Mouse (Mus musculus) liver, postnatal 0 days (tissue): ENCODE measurements around the gene Chka. TPM values are rescaled to one million over a fixed set of nuclear protein-coding genes. Genes with fewer than 3 reads are reported as not detected.

Experiments used
- ATAC-seq: fragments of 200-750 bp; cut with Nextera tagmentation; 2 replicates; pipeline ENCODE4 v1.8.0; 2017; ENCODE audit warnings: mild to moderate bottlenecking, moderate library complexity
- DNase-seq: peaks from one replicate; pipeline ENCODE4 v3.0.0-alpha.2; 2016
- H3K27ac ChIP-seq: fragments of 300-500 bp; sonication (generic); 2 replicates; pipeline ENCODE4 v1.5.1; 2014; ENCODE audit warnings: antibody characterized with exemption, moderate library complexity, mild to moderate bottlenecking, low read depth
- H3K27me3 ChIP-seq: fragments of 300-500 bp; sonication (generic); 2 replicates; pipeline ENCODE4 v1.6.1; 2014; ENCODE audit warnings: low read length, control low read depth, mixed read lengths; ENCODE audit not compliant: insufficient read depth
- H3K36me3 ChIP-seq: fragments of 300-500 bp; sonication (generic); replicated peaks from 2 replicates; pipeline ENCODE4 v1.6.1; 2014; ENCODE audit warnings: mild to moderate bottlenecking, control low read depth, low read length, moderate library complexity, mixed read lengths; ENCODE audit not compliant: insufficient read depth
- H3K4me1 ChIP-seq: fragments of 300-500 bp; sonication (generic); 2 replicates; pipeline ENCODE4 v1.6.1; 2014; ENCODE audit warnings: antibody characterized with exemption, mild to moderate bottlenecking, control low read depth; ENCODE audit not compliant: insufficient read depth
- H3K4me2 ChIP-seq: fragments of 300-500 bp; sonication (generic); 2 replicates; pipeline ENCODE4 v1.6.1; 2014; ENCODE audit warnings: low read depth, mild to moderate bottlenecking, low read length, moderate library complexity, mixed read lengths
- H3K4me3 ChIP-seq: fragments of 300-500 bp; sonication (generic); 2 replicates; pipeline ENCODE4 v1.5.1; 2014; ENCODE audit warnings: low read depth, low read length
- H3K9ac ChIP-seq: fragments of 300-500 bp; sonication (generic); replicated peaks from 2 replicates; pipeline ENCODE4 v1.6.1; 2014; ENCODE audit warnings: mild to moderate bottlenecking, moderate library complexity
- H3K9me3 ChIP-seq: fragments of 300-500 bp; sonication (generic); 2 replicates; pipeline ENCODE4 v1.6.1; 2016; ENCODE audit warnings: mild to moderate bottlenecking, control low read depth, low read length, mixed read lengths
- CTCF ChIP-seq: sonication (generic); IDR thresholded peaks from 2 replicates; pipeline ENCODE4 v1.5.1; 2016; ENCODE audit warnings: antibody characterized with exemption, low read depth
- EP300 ChIP-seq: IDR thresholded peaks from 2 replicates; pipeline ENCODE4 v1.6.1; 2016; ENCODE audit warnings: antibody characterized with exemption, low read depth, mild to moderate bottlenecking
- WGBS: fragments of 180-500 bp; shearing (Covaris S2); extraction: QIAGEN DNeasy Blood & Tissue Kit; methylation state at CpG from one replicate; pipeline ENCODE4 v1.1.7; 2014; ENCODE audit not compliant: insufficient replicate concordance; 5-methylcytosine and 5-hydroxymethylcytosine counted together
- polyA plus RNA-seq: library from polyadenylated mRNA; unstranded; fragments of >200 nt; fragmentation: Nextera tagmentation; extraction: Ambion mirVana; gene quantifications from 2 replicates; pipeline ENCODE4 v1.2.1, GENCODE M21; 2015

Chka gene
- 24.8 and 48.6 TPM in 2 replicates for polyA plus RNA-seq

DNA sequence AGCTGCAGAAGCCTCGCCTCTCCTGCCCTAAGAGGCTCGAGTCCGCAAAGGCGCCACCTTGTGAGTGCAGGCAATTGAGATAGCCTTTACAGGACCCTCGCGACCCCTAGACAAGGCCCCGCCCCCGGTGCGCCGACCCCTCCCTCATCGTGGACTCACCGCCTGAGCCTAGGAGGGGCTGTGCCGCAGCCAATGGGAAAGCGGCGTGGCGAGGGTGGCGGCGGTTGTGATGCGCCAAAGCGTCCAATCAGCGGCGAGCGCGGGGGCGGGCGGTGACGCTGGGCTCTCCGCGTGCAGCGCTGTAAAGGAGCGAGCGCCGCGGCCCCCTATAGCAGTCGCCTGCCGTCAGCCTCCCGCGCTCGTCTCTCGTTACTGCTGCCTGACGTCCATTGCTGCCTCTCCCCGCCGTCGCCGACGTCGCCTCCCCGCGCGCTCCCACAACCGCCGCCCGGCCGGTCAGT lies at the start of gene Chka:
Gene Chka, plus strand, starts transcription at position 272 of the 461 bp plus-strand sequence.
- ATAC-seq (peak; percentile 88), DNase-seq (peak; percentile 96)
- peaks cover 2% of the 10 kb centered on the region; the same call in 1 of the 2 replicates for H3K36me3 ChIP-seq
- no peaks in the 10 kb centered on the region for H3K9me3 ChIP-seq
- H3K9ac ChIP-seq = peak within 1 kb of the TSS; percentile 95
- peak within 1 kb of the TSS; percentile 99 for H3K4me2 ChIP-seq
- H3K27ac ChIP-seq = peak within 1 kb of the TSS; percentile 99
- TF ChIP-seq EP300 = peak; percentile 35; the same call in 1 of the 2 replicates
- peak; percentile 39 for TF ChIP-seq CTCF
- H3K4me1 ChIP-seq = peaks cover 46% of the 10 kb centered on the region
- under 1% methylated on average over 45 of the region's 54 CpGs for WGBS
- peak within 1 kb of the TSS; percentile 82 for H3K4me3 ChIP-seq
- H3K27me3 ChIP-seq = no peaks in the 10 kb centered on the region

GRCm38 (mm10) chr19:3805526-3805925 lies 46.0 kb upstream of the Chka start:
- no peak overlapping the region for H3K4me3 ChIP-seq
- WGBS = 84% methylated on average over 7 of the region's 7 CpGs

GRCm38 (mm10) chr19:3810536-3811233 lies 40.9 kb upstream of the Chka start:
- peaks cover 42% of the 10 kb centered on the region for H3K36me3 ChIP-seq
- WGBS = 83% methylated on average over 10 of the region's 10 CpGs

More at GRCm38 (mm10) chr19:3805526-3805925, 46.0 kb upstream of the Chka start:
- Histone ChIP-seq H3K27ac (no peak overlapping the region), H3K27me3 (no peaks in the 10 kb centered on the region), H3K36me3 (peaks cover 64% of the 10 kb centered on the region), H3K9me3 (no peaks in the 10 kb centered on the region), H3K4me2 (no peak overlapping the region), H3K4me1 (no peaks in the 10 kb centered on the region), H3K9ac (no peak overlapping the region)
- DNase-seq (no peak), ATAC-seq (no peak)
- no peak for TF ChIP-seq EP300
- no peak for TF ChIP-seq CTCF

GRCm38 (mm10) chr19:3814461-3814860 lies 37.1 kb upstream of the Chka start:
- ATAC-seq (no peak), DNase-seq (no peak)
- H3K4me3 ChIP-seq = no peak overlapping the region
- H3K4me2 ChIP-seq = no peak overlapping the region
- H3K36me3 ChIP-seq = peaks cover 30% of the 10 kb centered on the region
- no peak overlapping the region for H3K27ac ChIP-seq
- TF ChIP-seq EP300 = no peak
- H3K9ac ChIP-seq = no peak overlapping the region
- H3K9me3 ChIP-seq = no peaks in the 10 kb centered on the region
- no peaks in the 10 kb centered on the region for H3K27me3 ChIP-seq
- WGBS = 84% methylated on average over 10 of the region's 10 CpGs
- H3K4me1 ChIP-seq = peaks cover 5% of the 10 kb centered on the region

More at GRCm38 (mm10) chr19:3810536-3811233, 40.9 kb upstream of the Chka start:
- H3K9ac ChIP-seq = no peak overlapping the region
- no peak for DNase-seq
- TF ChIP-seq EP300 (no peak), CTCF (no peak)
- no peak overlapping the region for H3K27ac ChIP-seq
- H3K4me3 ChIP-seq = no peak overlapping the region
- H3K27me3 ChIP-seq = no peaks in the 10 kb centered on the region
- H3K4me2 ChIP-seq = no peak overlapping the region
- no peak for ATAC-seq
- no peaks in the 10 kb centered on the region for H3K9me3 ChIP-seq
- H3K4me1 ChIP-seq = peaks cover 5% of the 10 kb centered on the region

- Histone ChIP-seq H3K36me3 (peaks cover 17% of the 10 kb centered on the region), H3K27ac (peak overlapping the region; percentile 65; the same call in 1 of the 2 replicates), H3K9ac (no peak overlapping the region), H3K4me3 (no peak overlapping the region), H3K4me1 (peaks cover 18% of the 10 kb centered on the region), H3K9me3 (no peaks in the 10 kb centered on the region), H3K4me2 (no peak overlapping the region; the same call in 1 of the 2 replicates), H3K27me3 (no peaks in the 10 kb centered on the region)
- TF ChIP-seq CTCF (no peak), EP300 (peak; percentile 69)
- peak; percentile 46 for DNase-seq
- 68% methylated on average over 12 of the region's 12 CpGs for WGBS
- ATAC-seq = peak; percentile 95
Measured at GRCm38 (mm10) chr19:3815824-3816223, 35.7 kb upstream of the Chka start.

GRCm38 (mm10) chr19:3819080-3819479 lies 32.5 kb upstream of the Chka start:
- Histone ChIP-seq H3K27ac (no peak overlapping the region), H3K9ac (no peak overlapping the region), H3K4me2 (no peak overlapping the region), H3K36me3 (peaks cover 17% of the 10 kb centered on the region), H3K4me1 (peaks cover 13% of the 10 kb centered on the region), H3K4me3 (no peak overlapping the region), H3K27me3 (no peaks in the 10 kb centered on the region), H3K9me3 (no peaks in the 10 kb centered on the region)
- WGBS = 48% methylated on average over 2 of the region's 2 CpGs
- TF ChIP-seq EP300 (no peak), CTCF (no peak)
- ATAC-seq (no peak), DNase-seq (no peak)
